Mouse (Mus musculus) midbrain, embryonic 10.5 days (tissue): ENCODE measurements around the gene Trat1. TPM values are rescaled to one million over a fixed set of nuclear protein-coding genes. Genes with fewer than 3 reads are reported as not detected.

Source experiments
- DNase-seq: peaks from one replicate; pipeline ENCODE4 v3.0.0-alpha.2; 2017; ENCODE audit warnings: low spot score
- H3K27ac ChIP-seq: fragments of 300-500 bp; sonication (generic); replicated peaks from 2 replicates; pipeline ENCODE4 v1.5.1; 2016; ENCODE audit warnings: mild to moderate bottlenecking
- H3K27me3 ChIP-seq: fragments of 300-500 bp; sonication (generic); 2 replicates; pipeline ENCODE4 v1.6.1; 2016; ENCODE audit warnings: low read depth, mild to moderate bottlenecking; ENCODE audit not compliant: poor library complexity, severe bottlenecking
- H3K36me3 ChIP-seq: fragments of 300-500 bp; sonication (generic); 2 replicates; pipeline ENCODE4 v1.6.1; 2016; ENCODE audit warnings: mild to moderate bottlenecking, moderate library complexity
- H3K4me1 ChIP-seq: fragments of 300-500 bp; sonication (generic); 2 replicates; pipeline ENCODE4 v1.6.1; 2016
- H3K4me3 ChIP-seq: fragments of 300-500 bp; sonication (generic); 2 replicates; pipeline ENCODE4 v1.5.1; 2016; ENCODE audit warnings: mild to moderate bottlenecking, moderate library complexity
- H3K9me3 ChIP-seq: fragments of 300-500 bp; sonication (generic); replicated peaks from 2 replicates; pipeline ENCODE4 v1.6.1; 2016; ENCODE audit warnings: mild to moderate bottlenecking
- WGBS: fragments of 180-500 bp; shearing (Covaris S2); methylation state at CpG from one replicate; pipeline ENCODE4 v1.1.7; 2016; 5-methylcytosine and 5-hydroxymethylcytosine counted together
- polyA plus RNA-seq: library from polyadenylated mRNA; unstranded; fragments of >200 nt; fragmentation: Nextera tagmentation; extraction: Ambion mirVana; gene quantifications from 2 replicates; pipeline ENCODE4 v1.2.1, GENCODE M21; 2016

The Trat1 gene
- not detected in 2 replicates for polyA plus RNA-seq

- H3K9me3 ChIP-seq, result no peaks in the 10 kb centered on the region
- no peak for DNase-seq
- no peak within 1 kb of the TSS for H3K4me3 ChIP-seq
- no peaks in the 10 kb centered on the region for H3K27me3 ChIP-seq
- 87% methylated on average over 3 of the region's 3 CpGs for WGBS
- no peaks in the 10 kb centered on the region for H3K4me1 ChIP-seq
- no peak within 1 kb of the TSS for H3K27ac ChIP-seq
- no peaks in the 10 kb centered on the region for H3K36me3 ChIP-seq
Measured at GRCm38 (mm10) chr16:48771971-48772445, at the start of gene Trat1. Gene Trat1, minus strand, starts transcription at chr16:48772021.

DNA sequence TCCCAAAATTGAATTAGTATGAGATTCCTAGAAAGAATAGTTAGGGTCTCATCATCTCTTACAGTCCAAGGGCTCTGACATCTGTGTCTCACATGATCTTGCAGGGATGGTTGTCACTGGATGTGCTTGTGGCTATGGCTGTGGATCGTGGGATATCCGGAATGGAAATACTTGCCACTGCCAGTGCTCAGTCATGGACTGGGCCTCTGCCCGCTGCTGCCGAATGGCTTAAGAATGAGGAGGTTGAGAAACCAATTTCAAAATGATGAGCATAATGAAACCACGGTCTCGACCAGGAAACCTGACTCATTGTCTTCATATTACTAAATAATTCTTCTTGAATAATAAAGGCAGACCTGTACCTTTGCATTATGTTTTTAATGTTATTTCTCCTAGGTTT is 46.7 kb upstream of the Trat1 start:
- WGBS, result 92% methylated on average over 6 of the region's 6 CpGs
- H3K9me3 ChIP-seq, result no peaks in the 10 kb centered on the region

GRCm38 (mm10) chr16:48816695-48817094 is 44.9 kb upstream of the Trat1 start, which contains the start of gene Retnlb:
Gene Retnlb, plus strand, starts transcription at chr16:48816856.
- no peaks in the 10 kb centered on the region for H3K4me1 ChIP-seq
- no peak within 1 kb of the TSS for H3K4me3 ChIP-seq
- no peak within 1 kb of the TSS for H3K27ac ChIP-seq
- no peaks in the 10 kb centered on the region for H3K27me3 ChIP-seq
- no peak for DNase-seq
- no peaks in the 10 kb centered on the region for H3K36me3 ChIP-seq
- WGBS, result 93% methylated on average over 2 of the region's 2 CpGs
- no peaks in the 10 kb centered on the region for H3K9me3 ChIP-seq

More for the DNA sequence above, 46.7 kb upstream of the Trat1 start:
- DNase-seq, result no peak
- H3K36me3 ChIP-seq, result no peaks in the 10 kb centered on the region
- H3K4me1 ChIP-seq, result no peaks in the 10 kb centered on the region
- no peak overlapping the region for H3K4me3 ChIP-seq
- no peak overlapping the region for H3K27ac ChIP-seq
- H3K27me3 ChIP-seq, result no peaks in the 10 kb centered on the region

GRCm38 (mm10) chr16:48811881-48812436 is 40.1 kb upstream of the Trat1 start:
- 93% methylated on average over 7 of the region's 7 CpGs for WGBS
- Histone ChIP-seq H3K4me3 (no peak overlapping the region), H3K9me3 (no peaks in the 10 kb centered on the region), H3K4me1 (no peaks in the 10 kb centered on the region), H3K27me3 (no peaks in the 10 kb centered on the region), H3K27ac (no peak overlapping the region), H3K36me3 (no peaks in the 10 kb centered on the region)
- no peak for DNase-seq

DNA sequence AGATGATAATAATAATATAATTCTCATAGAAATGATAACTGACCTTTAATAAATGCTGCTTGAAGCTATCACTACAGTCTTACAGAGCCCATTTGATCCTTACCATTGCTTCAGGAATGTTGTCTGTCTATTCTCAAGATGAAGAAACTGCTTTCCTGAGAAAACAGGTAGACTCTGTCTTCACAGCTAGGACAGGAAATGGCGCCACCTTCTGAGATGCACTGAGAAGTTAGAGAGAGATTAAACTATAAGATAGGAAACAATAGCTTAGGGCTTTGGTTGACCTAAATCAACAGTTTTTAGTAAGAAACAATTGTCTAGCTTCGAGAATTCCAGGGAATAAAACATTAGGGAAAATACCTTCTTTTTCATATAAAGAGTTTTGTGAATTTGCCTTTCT is 37.6 kb upstream of the Trat1 start:
- Histone ChIP-seq H3K27me3 (no peaks in the 10 kb centered on the region), H3K27ac (no peak overlapping the region), H3K4me1 (no peaks in the 10 kb centered on the region), H3K9me3 (no peaks in the 10 kb centered on the region), H3K36me3 (no peaks in the 10 kb centered on the region), H3K4me3 (no peak overlapping the region)
- no peak for DNase-seq
- 67% methylated on average over 2 of the region's 2 CpGs for WGBS

DNA sequence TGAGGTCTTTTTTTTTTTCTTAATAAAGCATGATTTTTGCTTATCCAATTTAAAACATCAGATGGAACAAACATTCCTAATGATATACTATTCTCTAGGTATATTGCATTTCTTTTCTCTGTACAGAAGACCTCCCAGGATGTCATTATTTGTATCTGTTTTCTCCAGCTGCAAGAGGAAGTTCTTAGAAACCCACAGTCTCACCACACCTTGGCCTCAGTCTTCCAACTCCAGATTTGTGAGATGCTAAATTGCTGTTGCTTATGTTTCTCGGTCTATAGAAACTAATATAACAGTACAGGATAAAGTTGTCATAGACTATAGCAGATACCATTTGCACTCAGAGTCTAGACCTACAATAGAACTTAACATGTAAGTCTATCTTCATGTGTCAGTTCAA is 34.7 kb upstream of the Trat1 start:
- WGBS, result 70% methylated on average over 1 of the region's 1 CpGs
- no peak overlapping the region for H3K4me3 ChIP-seq
- no peaks in the 10 kb centered on the region for H3K36me3 ChIP-seq
- H3K4me1 ChIP-seq, result no peaks in the 10 kb centered on the region
- no peaks in the 10 kb centered on the region for H3K9me3 ChIP-seq
- H3K27ac ChIP-seq, result no peak overlapping the region
- no peak for DNase-seq
- no peaks in the 10 kb centered on the region for H3K27me3 ChIP-seq

DNA sequence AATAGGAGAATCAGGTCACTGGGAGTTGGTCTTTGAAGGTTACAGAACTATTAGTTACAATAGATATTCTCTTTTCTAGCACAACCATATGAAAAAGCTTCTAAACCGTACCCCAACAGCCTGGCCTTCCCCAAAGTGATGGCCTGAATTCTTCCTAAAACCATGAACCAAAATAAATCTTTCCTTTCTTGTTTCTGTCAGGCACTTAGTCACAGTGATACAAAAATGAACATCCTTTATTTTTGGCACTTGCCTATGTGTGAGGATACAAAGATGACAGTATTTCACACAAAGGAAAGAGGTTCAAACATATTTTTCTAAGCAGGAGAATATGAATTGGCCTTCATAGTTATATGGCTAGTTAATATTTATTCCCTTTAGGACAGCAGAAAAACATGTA is 33.6 kb upstream of the Trat1 start:
- WGBS, result 84% methylated on average over 1 of the region's 1 CpGs
- no peak overlapping the region for H3K4me3 ChIP-seq
- H3K27me3 ChIP-seq, result no peaks in the 10 kb centered on the region
- no peaks in the 10 kb centered on the region for H3K4me1 ChIP-seq
- DNase-seq, result no peak
- H3K27ac ChIP-seq, result no peak overlapping the region
- no peaks in the 10 kb centered on the region for H3K9me3 ChIP-seq
- H3K36me3 ChIP-seq, result no peaks in the 10 kb centered on the region

GRCm38 (mm10) chr16:48800906-48801305 is 29.1 kb upstream of the Trat1 start:
- DNase-seq, result no peak
- WGBS, result 90% methylated on average over 2 of the region's 2 CpGs
- no peak overlapping the region for H3K27ac ChIP-seq
- no peak overlapping the region for H3K4me3 ChIP-seq
- H3K4me1 ChIP-seq, result 0 out of 2 replicates have a peak, but pooled peaks cover 5% of the 10 kb centered on the region
- no peaks in the 10 kb centered on the region for H3K36me3 ChIP-seq
- H3K9me3 ChIP-seq, result no peaks in the 10 kb centered on the region
- H3K27me3 ChIP-seq, result no peaks in the 10 kb centered on the region

- no peaks in the 10 kb centered on the region for H3K9me3 ChIP-seq
- DNase-seq, result no peak
- no peaks in the 10 kb centered on the region for H3K36me3 ChIP-seq
- H3K27me3 ChIP-seq, result no peaks in the 10 kb centered on the region
- no peak overlapping the region for H3K4me3 ChIP-seq
- WGBS, result 78% methylated on average over 3 of the region's 3 CpGs
- 0 out of 2 replicates have a peak, but pooled peaks cover 5% of the 10 kb centered on the region for H3K4me1 ChIP-seq
- H3K27ac ChIP-seq, result no peak overlapping the region
Measured at GRCm38 (mm10) chr16:48799470-48799869, 27.6 kb upstream of the Trat1 start.

- WGBS, result 88% methylated on average over 3 of the region's 3 CpGs
- Histone ChIP-seq H3K27ac (no peak overlapping the region), H3K27me3 (no peaks in the 10 kb centered on the region), H3K9me3 (no peaks in the 10 kb centered on the region), H3K4me1 (0 out of 2 replicates have a peak, but pooled peaks cover 5% of the 10 kb centered on the region), H3K4me3 (no peak overlapping the region), H3K36me3 (no peaks in the 10 kb centered on the region)
- no peak for DNase-seq
Measured at GRCm38 (mm10) chr16:48798285-48798684, 26.5 kb upstream of the Trat1 start.

GRCm38 (mm10) chr16:48788704-48789185 is 16.9 kb upstream of the Trat1 start:
- no peaks in the 10 kb centered on the region for H3K4me1 ChIP-seq
- no peaks in the 10 kb centered on the region for H3K27me3 ChIP-seq
- no peak overlapping the region for H3K27ac ChIP-seq
- WGBS, result 82% methylated on average over 4 of the region's 4 CpGs
- no peaks in the 10 kb centered on the region for H3K36me3 ChIP-seq
- H3K9me3 ChIP-seq, result no peaks in the 10 kb centered on the region
- H3K4me3 ChIP-seq, result no peak overlapping the region
- no peak for DNase-seq

DNA sequence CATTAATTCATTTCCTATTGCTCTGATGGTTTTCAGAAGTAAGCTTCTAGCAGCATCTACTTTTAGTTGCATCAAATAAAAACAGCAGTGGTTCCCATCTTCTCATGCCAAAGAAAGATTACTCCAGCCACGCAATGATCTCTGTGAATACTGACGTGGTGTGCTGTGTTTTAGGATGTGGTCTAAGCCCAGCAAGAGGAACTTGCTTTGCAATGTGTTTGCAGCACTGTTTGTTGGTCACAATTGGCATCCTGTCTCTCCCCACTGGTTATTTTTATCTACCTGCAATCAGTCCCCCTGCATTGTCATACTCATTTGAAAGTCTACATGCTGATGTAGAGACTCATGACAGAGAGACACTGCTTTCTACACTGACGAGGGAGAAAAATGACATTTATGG is 14.4 kb upstream of the Trat1 start:
- H3K4me1 ChIP-seq, result no peaks in the 10 kb centered on the region
- DNase-seq, result no peak
- no peaks in the 10 kb centered on the region for H3K36me3 ChIP-seq
- no peaks in the 10 kb centered on the region for H3K27me3 ChIP-seq
- no peak overlapping the region for H3K4me3 ChIP-seq
- no peaks in the 10 kb centered on the region for H3K9me3 ChIP-seq
- 84% methylated on average over 3 of the region's 3 CpGs for WGBS
- no peak overlapping the region for H3K27ac ChIP-seq

DNA sequence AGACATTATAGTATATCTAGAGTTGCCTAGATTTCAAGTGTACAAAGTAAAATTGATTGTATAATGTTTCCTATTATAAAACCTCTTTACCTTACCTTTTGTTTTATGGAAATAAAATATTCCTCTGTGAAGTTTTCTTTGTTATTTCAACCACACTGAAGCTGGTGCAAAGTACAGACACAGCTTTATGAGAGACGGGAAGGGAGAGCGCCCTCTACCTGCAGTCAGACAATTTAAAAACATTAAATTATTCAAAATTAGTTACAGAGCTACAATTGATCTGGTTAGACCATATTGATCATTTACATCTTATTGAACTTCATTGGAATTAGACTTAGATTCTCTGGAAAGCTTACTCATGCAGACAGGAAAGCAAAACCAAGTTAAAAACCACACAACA is 5.4 kb upstream of the Trat1 start:
- H3K27ac ChIP-seq, result no peak overlapping the region
- no peaks in the 10 kb centered on the region for H3K27me3 ChIP-seq
- no peak overlapping the region for H3K4me3 ChIP-seq
- no peaks in the 10 kb centered on the region for H3K9me3 ChIP-seq
- 53% methylated on average over 2 of the region's 2 CpGs for WGBS
- no peak for DNase-seq
- H3K4me1 ChIP-seq, result no peaks in the 10 kb centered on the region
- no peaks in the 10 kb centered on the region for H3K36me3 ChIP-seq
